Mouse (Mus musculus) T-cell, adult 66 days (primary cell): ENCODE results near the gene Gm13285. TPM values are rescaled to one million over a fixed set of nuclear protein-coding genes. Genes with fewer than 3 reads are reported as not detected.

ENCODE experiments used
- total RNA-seq, 2 experiments: library from RNA; stranded (reverse); gene quantifications; 3 replicates in 1 of 2; 4 replicates in 1 of 2; pipeline ENCODE4 v1.2.4; 2023

The Gm13285 gene
- total RNA-seq, 2 experiments from 2014 or later = not detected

Other genes starting within 250 kb of the Gm13285 start
- gene Ifna15, start 241.4 kb upstream of the Gm13285 start, total RNA-seq = not detected
- not detected for gene Ifna14, start 227.9 kb upstream of the Gm13285 start, total RNA-seq
- not detected for gene Ifna9, start 207.3 kb upstream of the Gm13285 start, total RNA-seq
- gene Ifna12, start 196.3 kb upstream of the Gm13285 start, total RNA-seq = not detected
- gene C87499, start 165.3 kb upstream of the Gm13285 start, total RNA-seq = not detected
- gene Ifna13, start 155.2 kb upstream of the Gm13285 start, total RNA-seq = not detected
- gene Ifna16, start 122.7 kb upstream of the Gm13285 start, total RNA-seq = not detected
- gene Ifna2, start 115.8 kb upstream of the Gm13285 start, total RNA-seq = not detected
- gene Ifnab, start 108.3 kb upstream of the Gm13285 start, total RNA-seq = not detected
- gene Gm26566, start 77.9 kb upstream of the Gm13285 start, total RNA-seq = 1 to 10 TPM; 1.5 to 2.7 TPM
- gene Klhl9, start 77.2 kb upstream of the Gm13285 start, total RNA-seq = 10 to 100 TPM; 48.9 to 52.0 TPM
- gene Gm13271, start 44.8 kb upstream of the Gm13285 start, total RNA-seq = not detected
- not detected for gene Gm13283, start 39.5 kb upstream of the Gm13285 start, total RNA-seq
- under 1 TPM in 1 of 2 experiments, not detected in 1; 0.64 TPM for gene Gm13290, start 25.8 kb upstream of the Gm13285 start, total RNA-seq
- not detected for gene Gm13289, start 22.7 kb upstream of the Gm13285 start, total RNA-seq
- gene Gm13272, start 19.8 kb upstream of the Gm13285 start, total RNA-seq = not detected
- gene Ifnz, start 17.5 kb upstream of the Gm13285 start, total RNA-seq = not detected
- gene Gm13276, start 14.0 kb upstream of the Gm13285 start, total RNA-seq = not detected
- gene Gm13277, start 11.0 kb upstream of the Gm13285 start, total RNA-seq = not detected
- gene Gm13278, start 8.1 kb upstream of the Gm13285 start, total RNA-seq = not detected
- gene Gm13275, start 5.2 kb upstream of the Gm13285 start, total RNA-seq = not detected
- gene Gm13279, start 2.3 kb upstream of the Gm13285 start, total RNA-seq = not detected
- gene Gm13287, start 3.6 kb downstream of the Gm13285 start, total RNA-seq = not detected
- not detected for gene Gm13288, start 5.9 kb downstream of the Gm13285 start, total RNA-seq
- not detected for gene Ifna7, start 16.6 kb downstream of the Gm13285 start, total RNA-seq
- not detected for gene Ifna11, start 20.3 kb downstream of the Gm13285 start, total RNA-seq
- not detected for gene Ifna6, start 27.8 kb downstream of the Gm13285 start, total RNA-seq
- gene Ifna5, start 35.9 kb downstream of the Gm13285 start, total RNA-seq = not detected
- gene Ifna4, start 42.2 kb downstream of the Gm13285 start, total RNA-seq = not detected
- not detected for gene Ifna1, start 50.4 kb downstream of the Gm13285 start, total RNA-seq
- gene Ifne, start 80.5 kb downstream of the Gm13285 start, total RNA-seq = not detected